Mouse (Mus musculus) kidney, postnatal 0 days (tissue): ENCODE results near the gene Wdr93. TPM values are rescaled to one million over a fixed set of nuclear protein-coding genes. Genes with fewer than 3 reads are reported as not detected.
A peak's percentile ranks its signal among the peaks of the same experiment; 100 is the strongest.

Source experiments
- ATAC-seq: fragments of 200-750 bp; cut with Nextera tagmentation; replicated peaks from 2 replicates; pipeline ENCODE4 v1.8.0; 2017; ENCODE audit warnings: low read depth, moderate number of reproducible peaks, moderate TSS enrichment, moderate library complexity; ENCODE audit not compliant: low FRiP score
- DNase-seq: peaks from one replicate; pipeline ENCODE4 v3.0.0-alpha.2; 2016; ENCODE audit warnings: low spot score
- H3K27ac ChIP-seq: fragments of 300-500 bp; sonication (generic); 2 replicates; pipeline ENCODE4 v1.5.1; 2014; ENCODE audit warnings: mild to moderate bottlenecking
- H3K27me3 ChIP-seq: fragments of 300-500 bp; sonication (generic); 2 replicates; pipeline ENCODE4 v1.6.1; 2014; ENCODE audit warnings: low read length, mixed read lengths; ENCODE audit not compliant: insufficient read depth
- H3K36me3 ChIP-seq: fragments of 300-500 bp; sonication (generic); 2 replicates; pipeline ENCODE4 v1.6.1; 2014; ENCODE audit warnings: low read length, mixed read lengths; ENCODE audit not compliant: insufficient read depth
- H3K4me1 ChIP-seq: fragments of 300-500 bp; sonication (generic); replicated peaks from 2 replicates; pipeline ENCODE4 v1.6.1; 2014; ENCODE audit warnings: antibody characterized with exemption, low read length, mixed read lengths; ENCODE audit not compliant: insufficient read depth
- H3K4me2 ChIP-seq: fragments of 300-500 bp; sonication (generic); 2 replicates; pipeline ENCODE4 v1.6.1; 2014; ENCODE audit warnings: mild to moderate bottlenecking, low read length, moderate library complexity, mixed read lengths
- H3K4me3 ChIP-seq: fragments of 300-500 bp; sonication (generic); replicated peaks from 2 replicates; pipeline ENCODE4 v1.5.1; 2014; ENCODE audit warnings: low read depth, low read length
- H3K9ac ChIP-seq: fragments of 300-500 bp; sonication (generic); 2 replicates; pipeline ENCODE4 v1.6.1; 2014; ENCODE audit warnings: low read depth, low read length
- H3K9me3 ChIP-seq: fragments of 300-500 bp; sonication (generic); replicated peaks from 2 replicates; pipeline ENCODE4 v1.6.1; 2016; ENCODE audit warnings: low read length, inconsistent platforms, mixed read lengths
- CTCF ChIP-seq: IDR thresholded peaks from 2 replicates; pipeline ENCODE4 v1.5.1; 2016; ENCODE audit warnings: antibody characterized with exemption, low read depth, mild to moderate bottlenecking, moderate library complexity
- WGBS: fragments of 180-500 bp; shearing (Covaris S2); extraction: QIAGEN DNeasy Blood & Tissue Kit; methylation state at CpG from one replicate; pipeline ENCODE4 v1.1.7; 2014; 5-methylcytosine and 5-hydroxymethylcytosine counted together
- polyA plus RNA-seq: library from polyadenylated mRNA; unstranded; fragments of >200 nt; fragmentation: Nextera tagmentation; extraction: Ambion mirVana; gene quantifications from 2 replicates; pipeline ENCODE4 v1.2.1, GENCODE M21; 2015

The Wdr93 gene
- 0.26 and 0.41 TPM in 2 replicates for polyA plus RNA-seq

GRCm38 (mm10) chr7:79742659-79743536, at the start of gene Wdr93, which contains the start of gene Pex11a:
Gene Wdr93, plus strand, starts transcription at chr7:79743163.
Gene Pex11a, minus strand, starts transcription at chr7:79743131.
- H3K27ac ChIP-seq: no peak within 1 kb of the TSS; the same call in 1 of the 2 replicates
- no peaks in the 10 kb centered on the region for H3K27me3 ChIP-seq
- TF ChIP-seq CTCF: no peak
- H3K4me3 ChIP-seq: peak within 1 kb of the TSS; percentile 60
- peak within 1 kb of the TSS; percentile 95 for H3K4me2 ChIP-seq
- H3K9me3 ChIP-seq: no peaks in the 10 kb centered on the region
- no peaks in the 10 kb centered on the region for H3K4me1 ChIP-seq
- 3% methylated on average over 45 of the region's 46 CpGs for WGBS
- peak within 1 kb of the TSS; percentile 64 for H3K9ac ChIP-seq
- peak; percentile 85 for DNase-seq
- peak; percentile 88 for ATAC-seq
- no peaks in the 10 kb centered on the region for H3K36me3 ChIP-seq

GRCm38 (mm10) chr7:79696495-79696894, 46.5 kb upstream of the Wdr93 start:
- no peak overlapping the region for H3K9ac ChIP-seq
- DNase-seq (no peak), ATAC-seq (no peak)
- no peaks in the 10 kb centered on the region for H3K27me3 ChIP-seq
- WGBS: 80% methylated on average over 8 of the region's 8 CpGs
- H3K4me1 ChIP-seq: no peaks in the 10 kb centered on the region
- peaks cover 75% of the 10 kb centered on the region for H3K36me3 ChIP-seq
- TF ChIP-seq CTCF: no peak
- H3K9me3 ChIP-seq: no peaks in the 10 kb centered on the region
- H3K4me3 ChIP-seq: no peak overlapping the region
- no peak overlapping the region for H3K27ac ChIP-seq
- no peak overlapping the region for H3K4me2 ChIP-seq

GRCm38 (mm10) chr7:79702755-79703154, 40.2 kb upstream of the Wdr93 start:
- no peak overlapping the region for H3K4me2 ChIP-seq
- no peaks in the 10 kb centered on the region for H3K27me3 ChIP-seq
- H3K9ac ChIP-seq: no peak overlapping the region
- 88% methylated on average over 16 of the region's 16 CpGs for WGBS
- peaks cover 52% of the 10 kb centered on the region for H3K36me3 ChIP-seq
- no peak for TF ChIP-seq CTCF
- H3K4me3 ChIP-seq: no peak overlapping the region
- no peak overlapping the region for H3K27ac ChIP-seq
- no peaks in the 10 kb centered on the region for H3K9me3 ChIP-seq
- ATAC-seq (no peak), DNase-seq (no peak)
- no peaks in the 10 kb centered on the region for H3K4me1 ChIP-seq

GRCm38 (mm10) chr7:79705210-79705609, 37.8 kb upstream of the Wdr93 start:
- no peak for TF ChIP-seq CTCF
- H3K9ac ChIP-seq: no peak overlapping the region
- H3K4me3 ChIP-seq: no peak overlapping the region
- ATAC-seq (no peak), DNase-seq (no peak)
- no peaks in the 10 kb centered on the region for H3K4me1 ChIP-seq
- 80% methylated on average over 5 of the region's 5 CpGs for WGBS
- H3K27ac ChIP-seq: no peak overlapping the region
- H3K27me3 ChIP-seq: no peaks in the 10 kb centered on the region
- no peak overlapping the region for H3K4me2 ChIP-seq
- H3K36me3 ChIP-seq: peaks cover 33% of the 10 kb centered on the region
- no peaks in the 10 kb centered on the region for H3K9me3 ChIP-seq

DNA sequence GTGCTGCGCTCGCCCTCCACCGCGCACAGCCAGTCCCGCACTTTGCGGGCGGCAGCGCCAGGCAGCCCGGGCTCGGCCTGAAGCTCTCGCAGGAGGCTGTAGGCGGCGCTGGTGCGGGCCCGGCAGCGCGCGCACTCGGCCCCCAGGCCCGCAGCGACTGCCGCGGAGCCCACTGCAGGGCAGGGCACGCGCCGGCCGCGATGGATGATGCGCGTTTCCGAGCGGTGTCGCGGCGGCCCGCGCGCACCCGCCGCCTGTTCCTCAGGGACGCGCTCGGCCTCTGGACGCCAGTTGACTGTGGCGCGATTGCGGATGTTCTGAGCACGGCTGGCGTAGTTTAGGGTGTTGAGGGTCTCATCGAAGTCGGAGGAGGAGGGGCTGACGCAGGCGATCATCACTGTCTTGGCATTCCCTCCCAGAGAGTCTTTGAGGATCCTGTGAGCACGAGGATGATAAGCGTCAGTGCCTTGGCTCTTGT, 32.8 kb upstream of the Wdr93 start:
- no peaks in the 10 kb centered on the region for H3K27me3 ChIP-seq
- TF ChIP-seq CTCF: peak; percentile 52
- no peak overlapping the region for H3K27ac ChIP-seq
- H3K4me1 ChIP-seq: 0 out of 2 replicates have a peak, but pooled peaks cover 2% of the 10 kb centered on the region
- 5% methylated on average over 54 of the region's 55 CpGs for WGBS
- peak overlapping the region; percentile 53; the same call in 1 of the 2 replicates for H3K9ac ChIP-seq
- DNase-seq (peak; percentile 66), ATAC-seq (peak; percentile 84)
- H3K9me3 ChIP-seq: no peaks in the 10 kb centered on the region
- H3K36me3 ChIP-seq: peaks cover 4% of the 10 kb centered on the region; the same call in 1 of the 2 replicates
- peak overlapping the region; percentile 47 for H3K4me3 ChIP-seq
- peak overlapping the region; percentile 75 for H3K4me2 ChIP-seq

GRCm38 (mm10) chr7:79710831-79711230, 32.1 kb upstream of the Wdr93 start:
- Histone ChIP-seq H3K4me1 (peaks cover 2% of the 10 kb centered on the region; the same call in 1 of the 2 replicates), H3K27ac (no peak overlapping the region), H3K36me3 (peaks cover 4% of the 10 kb centered on the region; the same call in 1 of the 2 replicates), H3K9me3 (no peaks in the 10 kb centered on the region), H3K4me2 (peak overlapping the region; percentile 75; the same call in 1 of the 2 replicates), H3K27me3 (no peaks in the 10 kb centered on the region), H3K4me3 (no peak overlapping the region), H3K9ac (no peak overlapping the region)
- peak; percentile 11; the same call in 1 of the 2 replicates for TF ChIP-seq CTCF
- ATAC-seq (no peak), DNase-seq (no peak)
- WGBS: 57% methylated on average over 17 of the region's 17 CpGs
